Mouse (Mus musculus) intestine, embryonic 15.5 days (tissue): ENCODE data around the gene Raver2. TPM values are rescaled to one million over a fixed set of nuclear protein-coding genes. Genes with fewer than 3 reads are reported as not detected.

ENCODE experiments used
- ATAC-seq: fragments of 200-750 bp; cut with Nextera tagmentation; 2 replicates; pipeline ENCODE4 v1.8.0; 2017; ENCODE audit warnings: moderate TSS enrichment, moderate library complexity
- H3K27ac ChIP-seq: fragments of 300-500 bp; sonication (generic); 2 replicates; pipeline ENCODE4 v1.5.1; 2015; ENCODE audit warnings: mild to moderate bottlenecking, inconsistent platforms
- H3K27me3 ChIP-seq: fragments of 300-500 bp; sonication (generic); replicated peaks from 2 replicates; pipeline ENCODE4 v1.6.1; 2015; ENCODE audit warnings: inconsistent platforms
- H3K36me3 ChIP-seq: fragments of 300-500 bp; sonication (generic); 2 replicates; pipeline ENCODE4 v1.6.1; 2015; ENCODE audit warnings: inconsistent platforms
- H3K4me1 ChIP-seq: fragments of 300-500 bp; sonication (generic); replicated peaks from 2 replicates; pipeline ENCODE4 v1.6.1; 2015; ENCODE audit warnings: inconsistent platforms
- H3K4me2 ChIP-seq: fragments of 300-500 bp; sonication (generic); replicated peaks from 2 replicates; pipeline ENCODE4 v1.6.1; 2015; ENCODE audit warnings: mild to moderate bottlenecking, inconsistent platforms
- H3K4me3 ChIP-seq: fragments of 300-500 bp; sonication (generic); replicated peaks from 2 replicates; pipeline ENCODE4 v1.5.1; 2015; ENCODE audit warnings: inconsistent platforms
- H3K9ac ChIP-seq: fragments of 300-500 bp; sonication (generic); 2 replicates; pipeline ENCODE4 v1.6.1; 2015; ENCODE audit warnings: inconsistent platforms
- H3K9me3 ChIP-seq: fragments of 300-500 bp; sonication (generic); 2 replicates; pipeline ENCODE4 v1.6.1; 2016; ENCODE audit warnings: inconsistent platforms
- WGBS: fragments of 180-500 bp; shearing (Covaris S2); methylation state at CpG from one replicate; pipeline ENCODE4 v1.1.7; 2015; 5-methylcytosine and 5-hydroxymethylcytosine counted together
- polyA plus RNA-seq: library from polyadenylated mRNA; unstranded; fragments of >200 nt; fragmentation: Nextera tagmentation; extraction: Ambion mirVana; gene quantifications from 2 replicates; pipeline ENCODE4 v1.2.1, GENCODE M21; 2015

Gene Raver2
- polyA plus RNA-seq, 1 experiment from 2014 or later, result 6.6 TPM

- Histone ChIP-seq H3K27ac (no peak overlapping the region), H3K36me3 (peaks cover 19% of the 10 kb centered on the region; the same call in 1 of the 2 replicates), H3K9ac (no peak overlapping the region), H3K4me2 (no peak overlapping the region), H3K4me1 (no peaks in the 10 kb centered on the region), H3K27me3 (no peaks in the 10 kb centered on the region), H3K9me3 (no peaks in the 10 kb centered on the region), H3K4me3 (no peak overlapping the region)
- no peak for ATAC-seq
- WGBS, result 78% methylated on average over 6 of the region's 6 CpGs
These were observed 111.1 kb downstream of the Raver2 start for GRCm38 (mm10) chr4:101179836-101180235.

- Histone ChIP-seq H3K4me2 (no peak overlapping the region), H3K4me3 (no peak overlapping the region), H3K36me3 (peaks cover 18% of the 10 kb centered on the region; the same call in 1 of the 2 replicates), H3K27ac (no peak overlapping the region), H3K9ac (no peak overlapping the region), H3K9me3 (no peaks in the 10 kb centered on the region), H3K27me3 (no peaks in the 10 kb centered on the region), H3K4me1 (no peaks in the 10 kb centered on the region)
- WGBS, result 75% methylated on average over 5 of the region's 5 CpGs
- no peak for ATAC-seq
These were observed 111.9 kb downstream of the Raver2 start for GRCm38 (mm10) chr4:101180681-101181080.

GRCm38 (mm10) chr4:101182603-101183011 is 113.8 kb downstream of the Raver2 start:
- Histone ChIP-seq H3K9me3 (no peaks in the 10 kb centered on the region), H3K4me2 (no peak overlapping the region), H3K4me1 (no peaks in the 10 kb centered on the region; the same call in 1 of the 2 replicates), H3K27ac (0 out of 2 replicates have a peak overlapping the region, but pooled peaks have one; percentile 17), H3K9ac (no peak overlapping the region), H3K4me3 (no peak overlapping the region), H3K27me3 (no peaks in the 10 kb centered on the region), H3K36me3 (peaks cover 13% of the 10 kb centered on the region; the same call in 1 of the 2 replicates)
- peak; percentile 58 for ATAC-seq
- 53% methylated on average over 9 of the region's 9 CpGs for WGBS

- Histone ChIP-seq H3K9ac (no peak overlapping the region), H3K4me1 (no peaks in the 10 kb centered on the region; the same call in 1 of the 2 replicates), H3K4me3 (no peak overlapping the region), H3K36me3 (peaks cover 13% of the 10 kb centered on the region; the same call in 1 of the 2 replicates), H3K27me3 (no peaks in the 10 kb centered on the region), H3K4me2 (no peak overlapping the region), H3K9me3 (no peaks in the 10 kb centered on the region), H3K27ac (no peak overlapping the region)
- WGBS, result 52% methylated on average over 3 of the region's 3 CpGs
- no peak for ATAC-seq
These were observed 116.4 kb downstream of the Raver2 start for GRCm38 (mm10) chr4:101185216-101185615.

- WGBS, result 81% methylated on average over 5 of the region's 5 CpGs
- no peaks in the 10 kb centered on the region for H3K9me3 ChIP-seq
These were observed 117.8 kb downstream of the Raver2 start for GRCm38 (mm10) chr4:101186591-101186990.

GRCm38 (mm10) chr4:101187381-101187780 is 118.6 kb downstream of the Raver2 start:
- no peaks in the 10 kb centered on the region for H3K27me3 ChIP-seq
- H3K9me3 ChIP-seq, result no peaks in the 10 kb centered on the region
- ATAC-seq, result peak; percentile 61
- no peak overlapping the region for H3K9ac ChIP-seq
- 78% methylated on average over 4 of the region's 4 CpGs for WGBS
- no peak overlapping the region for H3K4me2 ChIP-seq
- H3K4me1 ChIP-seq, result peaks cover 3% of the 10 kb centered on the region; the same call in 1 of the 2 replicates
- H3K36me3 ChIP-seq, result peaks cover 8% of the 10 kb centered on the region; the same call in 1 of the 2 replicates
- no peak overlapping the region for H3K4me3 ChIP-seq
- H3K27ac ChIP-seq, result no peak overlapping the region

More at GRCm38 (mm10) chr4:101186591-101186990, 117.8 kb downstream of the Raver2 start:
- H3K9ac ChIP-seq, result no peak overlapping the region
- no peak overlapping the region for H3K4me2 ChIP-seq
- no peak overlapping the region for H3K4me3 ChIP-seq
- no peaks in the 10 kb centered on the region for H3K27me3 ChIP-seq
- H3K4me1 ChIP-seq, result no peaks in the 10 kb centered on the region; the same call in 1 of the 2 replicates
- no peak for ATAC-seq
- peaks cover 11% of the 10 kb centered on the region; the same call in 1 of the 2 replicates for H3K36me3 ChIP-seq
- H3K27ac ChIP-seq, result no peak overlapping the region

- no peak overlapping the region for H3K4me2 ChIP-seq
- ATAC-seq, result peak; percentile 86
- H3K9me3 ChIP-seq, result no peaks in the 10 kb centered on the region
- no peak overlapping the region for H3K4me3 ChIP-seq
- no peaks in the 10 kb centered on the region for H3K27me3 ChIP-seq
- no peak overlapping the region for H3K27ac ChIP-seq
- H3K36me3 ChIP-seq, result 0 out of 2 replicates have a peak, but pooled peaks cover 2% of the 10 kb centered on the region
- 77% methylated on average over 5 of the region's 5 CpGs for WGBS
- H3K4me1 ChIP-seq, result peaks cover 8% of the 10 kb centered on the region
- no peak overlapping the region for H3K9ac ChIP-seq
These were observed 123.6 kb downstream of the Raver2 start for GRCm38 (mm10) chr4:101192241-101192976.

GRCm38 (mm10) chr4:101194170-101194569 is 125.4 kb downstream of the Raver2 start:
- WGBS, result 79% methylated on average over 1 of the region's 1 CpGs
- Histone ChIP-seq H3K4me2 (no peak overlapping the region), H3K36me3 (no peaks in the 10 kb centered on the region), H3K9ac (no peak overlapping the region), H3K27me3 (no peaks in the 10 kb centered on the region), H3K4me3 (no peak overlapping the region), H3K9me3 (no peaks in the 10 kb centered on the region), H3K4me1 (peaks cover 17% of the 10 kb centered on the region), H3K27ac (no peak overlapping the region)
- no peak for ATAC-seq

- ATAC-seq, result no peak
- no peak overlapping the region for H3K4me2 ChIP-seq
- WGBS, result 82% methylated on average over 2 of the region's 2 CpGs
- peaks cover 17% of the 10 kb centered on the region for H3K4me1 ChIP-seq
- H3K36me3 ChIP-seq, result no peaks in the 10 kb centered on the region
- no peaks in the 10 kb centered on the region for H3K9me3 ChIP-seq
- no peak overlapping the region for H3K9ac ChIP-seq
- H3K27ac ChIP-seq, result no peak overlapping the region
- no peaks in the 10 kb centered on the region for H3K27me3 ChIP-seq
- no peak overlapping the region for H3K4me3 ChIP-seq
These were observed 127.6 kb downstream of the Raver2 start for GRCm38 (mm10) chr4:101196407-101196806.

- no peak overlapping the region for H3K4me2 ChIP-seq
- peak; percentile 32; the same call in 1 of the 2 replicates for ATAC-seq
These were observed 128.8 kb downstream of the Raver2 start for GRCm38 (mm10) chr4:101197421-101198170.

GRCm38 (mm10) chr4:101198333-101198732 is 129.6 kb downstream of the Raver2 start:
- 22% methylated on average over 2 of the region's 2 CpGs for WGBS
- no peak overlapping the region for H3K4me3 ChIP-seq
- ATAC-seq, result no peak
- no peaks in the 10 kb centered on the region for H3K27me3 ChIP-seq
- H3K36me3 ChIP-seq, result no peaks in the 10 kb centered on the region
- no peak overlapping the region for H3K4me2 ChIP-seq
- no peak overlapping the region for H3K9ac ChIP-seq
- H3K4me1 ChIP-seq, result peaks cover 18% of the 10 kb centered on the region
- H3K27ac ChIP-seq, result no peak overlapping the region
- no peaks in the 10 kb centered on the region for H3K9me3 ChIP-seq

More at GRCm38 (mm10) chr4:101197421-101198170, 128.8 kb downstream of the Raver2 start:
- Histone ChIP-seq H3K36me3 (no peaks in the 10 kb centered on the region), H3K27me3 (no peaks in the 10 kb centered on the region), H3K9me3 (no peaks in the 10 kb centered on the region), H3K27ac (no peak overlapping the region), H3K4me1 (peaks cover 15% of the 10 kb centered on the region), H3K4me3 (no peak overlapping the region), H3K9ac (no peak overlapping the region)
- 42% methylated on average over 9 of the region's 9 CpGs for WGBS

GRCm38 (mm10) chr4:101199433-101200081 is 130.8 kb downstream of the Raver2 start:
- H3K4me1 ChIP-seq, result peaks cover 18% of the 10 kb centered on the region
- H3K4me3 ChIP-seq, result no peak overlapping the region
- H3K9ac ChIP-seq, result no peak overlapping the region
- no peaks in the 10 kb centered on the region for H3K27me3 ChIP-seq
- no peaks in the 10 kb centered on the region for H3K9me3 ChIP-seq
- no peaks in the 10 kb centered on the region for H3K36me3 ChIP-seq
- WGBS, result 92% methylated on average over 8 of the region's 8 CpGs
- no peak for ATAC-seq
- H3K4me2 ChIP-seq, result no peak overlapping the region
- no peak overlapping the region for H3K27ac ChIP-seq
